Mouse (Mus musculus): ENCODE results near the gene Slc25a39.
"Not testable (repeated sequence)": the region's sequence is repeated elsewhere in the genome, so short reads cannot be mapped to it uniquely, and the experiment has no call there.

Gene Slc25a39

GRCm38 (mm10) chr11:102411061-102411460 lies 3.3 kb upstream of the Slc25a39 start:
- no peak for DNase-seq (ENCODE audit: low spot score)

- DNase-seq (ENCODE audit: low spot score) = not testable (repeated sequence)
Observed at GRCm38 (mm10) chr11:102410345-102410744, 2.6 kb upstream of the Slc25a39 start.

GRCm38 (mm10) chr11:102409795-102410330 lies 2.1 kb upstream of the Slc25a39 start:
- no peak for DNase-seq (ENCODE audit: low spot score)

- DNase-seq (ENCODE audit: low spot score) = no peak
Observed at GRCm38 (mm10) chr11:102408888-102409794, 1.4 kb upstream of the Slc25a39 start.

- DNase-seq (ENCODE audit: low spot score) = peak; percentile 98
Observed at GRCm38 (mm10) chr11:102408344-102408876, 664 bp upstream of the Slc25a39 start.

- DNase-seq (ENCODE audit: low spot score) = peak; percentile 86
Observed at GRCm38 (mm10) chr11:102406900-102407833, 579 bp downstream of the Slc25a39 start.

GRCm38 (mm10) chr11:102406401-102406800 lies 1.3 kb downstream of the Slc25a39 start:
- DNase-seq (ENCODE audit: low spot score) = no peak

- DNase-seq (ENCODE audit: low spot score) = no peak
Observed at GRCm38 (mm10) chr11:102405544-102406285, 2.0 kb downstream of the Slc25a39 start.

- DNase-seq (ENCODE audit: low spot score) = no peak
Observed at GRCm38 (mm10) chr11:102404161-102405010, 3.4 kb downstream of the Slc25a39 start.

- no peak for DNase-seq (ENCODE audit: low spot score)
Observed at GRCm38 (mm10) chr11:102403657-102404056, 4.1 kb downstream of the Slc25a39 start.

GRCm38 (mm10) chr11:102401898-102402500 lies 5.7 kb downstream of the Slc25a39 start:
- DNase-seq (ENCODE audit: low spot score) = no peak

- DNase-seq (ENCODE audit: low spot score) = no peak
Observed at GRCm38 (mm10) chr11:102400513-102401084, 7.1 kb downstream of the Slc25a39 start.

GRCm38 (mm10) chr11:102399610-102400072 lies 8.1 kb downstream of the Slc25a39 start:
- no peak for DNase-seq (ENCODE audit: low spot score)

GRCm38 (mm10) chr11:102399107-102399506 lies 8.6 kb downstream of the Slc25a39 start:
- DNase-seq (ENCODE audit: low spot score) = no peak

- peak; percentile 74 for DNase-seq (ENCODE audit: low spot score)
Observed at GRCm38 (mm10) chr11:102398007-102398825, 9.5 kb downstream of the Slc25a39 start.

- peak; percentile 46 for DNase-seq (ENCODE audit: low spot score)
Observed at GRCm38 (mm10) chr11:102396671-102397141, 11.0 kb downstream of the Slc25a39 start.

GRCm38 (mm10) chr11:102396263-102396662 lies 11.5 kb downstream of the Slc25a39 start:
- no peak for DNase-seq (ENCODE audit: low spot score)

GRCm38 (mm10) chr11:102395250-102395649 lies 12.5 kb downstream of the Slc25a39 start:
- DNase-seq (ENCODE audit: low spot score) = peak; percentile 21
